In the genomic region with DNA sequence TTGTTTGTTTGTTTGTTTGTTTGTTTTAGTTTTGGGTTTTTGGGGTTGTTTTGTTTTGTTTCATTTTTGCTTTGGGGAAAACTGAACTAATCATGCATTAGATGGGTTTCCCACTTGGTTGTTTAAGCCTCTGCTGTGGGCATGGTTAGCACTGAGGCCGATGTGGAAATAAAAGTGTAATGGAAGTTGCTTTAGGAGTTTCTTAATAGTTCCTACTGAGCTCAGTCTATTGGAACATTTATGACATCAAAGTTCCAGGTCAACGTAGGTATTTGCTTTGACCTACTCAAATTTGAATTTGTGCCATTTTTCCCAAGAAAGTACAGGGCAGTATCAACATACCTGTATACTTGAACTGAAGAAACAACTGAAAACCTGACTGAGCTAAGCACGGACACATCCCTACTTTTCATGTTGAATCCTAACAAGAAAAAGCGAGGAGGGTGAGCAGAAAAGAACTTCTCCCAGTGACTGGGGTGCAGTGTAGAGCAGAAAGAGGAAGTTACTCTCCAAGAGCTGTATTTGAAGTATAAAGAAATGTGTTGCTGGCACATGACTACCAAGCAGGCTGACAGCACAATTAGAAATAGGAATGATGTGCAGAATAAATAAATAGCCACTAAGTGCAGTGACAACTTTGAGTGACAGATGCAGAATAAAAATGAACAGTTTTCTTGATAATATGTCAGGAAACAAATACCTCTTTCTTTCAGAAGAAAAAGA, we compare ENCODE assay signal across 23 mouse cellular contexts.
DNase-seq lines count a peak whose midpoint lies in the region; ATAC-seq and TF ChIP-seq lines count a peak whose summit lies in the region.
"Had no signal": no experiment of that assay in that cellular context is flagged by ENCODE, and none has a peak within 500 bp of the region (broad histone marks: within the 10 kb centered on the region; RNA-seq: fewer than 3 reads in every experiment).

No protein-coding gene starts in this region.

- WGBS in midbrain, postnatal 0 days, result 86% methylated on average over 4 of the region's 4 CpGs
- 84% methylated on average over 4 of the region's 4 CpGs for WGBS in embryonic facial prominence, embryonic 10.5 days

- no peaks in the 10 kb centered on the region for H3K36me3 ChIP-seq in midbrain, postnatal 0 days (ENCODE audit: insufficient read depth, low read length)
- no peaks in the 10 kb centered on the region for H3K36me3 ChIP-seq in embryonic facial prominence, embryonic 10.5 days (replicated peaks)
- H3K36me3 ChIP-seq: heart, embryonic 12.5 days; kidney, embryonic 15.5 days; limb, embryonic 13.5 days; liver, embryonic 13.5 days; midbrain, embryonic 10.5 days had no signal

- no peaks in the 10 kb centered on the region for H3K9me3 ChIP-seq in midbrain, postnatal 0 days (ENCODE audit: low read length)
- H3K9me3 ChIP-seq in embryonic facial prominence, embryonic 10.5 days, result no peaks in the 10 kb centered on the region; the same call in 1 of the 2 replicates
- H3K9me3 ChIP-seq: heart, embryonic 12.5 days; kidney, embryonic 15.5 days; limb, embryonic 13.5 days; liver, embryonic 13.5 days; midbrain, embryonic 10.5 days had no signal

- no peak overlapping the region for H3K27ac ChIP-seq in midbrain, postnatal 0 days (ENCODE audit: low read depth, low read length)
- no peak overlapping the region for H3K27ac ChIP-seq in embryonic facial prominence, embryonic 10.5 days (replicated peaks)
- H3K27ac ChIP-seq: hindbrain, postnatal 0 days; kidney, embryonic 15.5 days; limb, embryonic 13.5 days; liver, embryonic 13.5 days; midbrain, embryonic 10.5 days had no signal

- H3K27me3 ChIP-seq in midbrain, postnatal 0 days (ENCODE audit: insufficient read depth, low read length), result no peaks in the 10 kb centered on the region
- H3K27me3 ChIP-seq in embryonic facial prominence, embryonic 10.5 days (replicated peaks; ENCODE audit: low read depth, poor library complexity, severe bottlenecking), result no peaks in the 10 kb centered on the region
- H3K27me3 ChIP-seq: heart, embryonic 12.5 days; kidney, embryonic 15.5 days; limb, embryonic 13.5 days; liver, embryonic 13.5 days had no signal

- H3K4me1 ChIP-seq in midbrain, postnatal 0 days (ENCODE audit: insufficient read depth, low read length), result no peaks in the 10 kb centered on the region
- no peaks in the 10 kb centered on the region for H3K4me1 ChIP-seq in embryonic facial prominence, embryonic 10.5 days
- H3K4me1 ChIP-seq: heart, embryonic 12.5 days; kidney, embryonic 15.5 days; limb, embryonic 13.5 days; liver, embryonic 13.5 days; midbrain, embryonic 10.5 days had no signal

- no peak overlapping the region for H3K4me2 ChIP-seq in midbrain, postnatal 0 days (ENCODE audit: low read depth, low read length, poor library complexity, severe bottlenecking)
- H3K4me2 ChIP-seq: heart, embryonic 12.5 days; kidney, embryonic 15.5 days; limb, embryonic 13.5 days; liver, embryonic 13.5 days; lung, embryonic 14.5 days had no signal

- DNase-seq in lung, postnatal 36 days, result peak; percentile 17
- no peak for DNase-seq in lung, postnatal 4 days
- DNase-seq in MEL-GATA-1-ER (ENCODE audit: extremely low read depth, low read depth), result peak; percentile 36
- no peak for DNase-seq in midbrain, postnatal 0 days (ENCODE audit: low spot score)
- DNase-seq in urinary bladder, postnatal 14 days (ENCODE audit: low spot score), result no peak
- no peak for DNase-seq in embryonic facial prominence, embryonic 10.5 days (ENCODE audit: low spot score)
- DNase-seq: adrenal gland, adult 8-10 months; cerebellum, adult 2 months; cerebellum, postnatal 25 days; embryo, embryonic 11 days; heart, postnatal 10 days; kidney, postnatal 36 days; liver, embryonic 13.5 days; lung, embryonic 14.5 days; thymus, postnatal 14 days had no signal

- TF ChIP-seq CTCF in midbrain, postnatal 0 days (IDR thresholded peaks at IDR 0.05), result no peak

- H3K9ac ChIP-seq in midbrain, postnatal 0 days (replicated peaks; ENCODE audit: low read length, poor library complexity, severe bottlenecking), result no peak overlapping the region
- H3K9ac ChIP-seq: heart, embryonic 12.5 days; kidney, embryonic 15.5 days; limb, embryonic 13.5 days; liver, embryonic 13.5 days; lung, embryonic 14.5 days had no signal

- ATAC-seq in megakaryocyte, adult 5-6 weeks (ENCODE audit: poor library complexity, severe bottlenecking), result peak; percentile 87
- ATAC-seq in midbrain, postnatal 0 days (ENCODE audit: low FRiP score), result no peak
- ATAC-seq: forebrain, embryonic 14.5 days; hindbrain, postnatal 0 days; intestine, embryonic 16.5 days had no signal

- H3K4me3 ChIP-seq in midbrain, postnatal 0 days (ENCODE audit: low read depth, low read length), result no peak overlapping the region
- H3K4me3 ChIP-seq in embryonic facial prominence, embryonic 10.5 days, result no peak overlapping the region
- H3K4me3 ChIP-seq: heart, embryonic 12.5 days; kidney, embryonic 15.5 days; limb, embryonic 13.5 days; liver, embryonic 13.5 days; midbrain, embryonic 10.5 days had no signal

Comparison
In these comparisons a context has a peak if more than half of its experiments do, and no peak if none do; other contexts are left out.
1. DNase-seq: peak in lung, postnatal 36 days (single experiment) and MEL-GATA-1-ER (single experiment); none in lung, postnatal 4 days (0 of 2), midbrain, postnatal 0 days (single experiment), urinary bladder, postnatal 14 days (single experiment) and embryonic facial prominence, embryonic 10.5 days (single experiment).